Mouse (Mus musculus): ENCODE measurements around the gene Selenos.

Selenos gene

GRCm38 (mm10) chr7:66106581-66107056 is 27.2 kb downstream of the Selenos start:
- TF ChIP-seq GATA4 (IDR thresholded peaks at IDR 0.05; ENCODE audit: insufficient replicate concordance, low read length) = no peak

DNA sequence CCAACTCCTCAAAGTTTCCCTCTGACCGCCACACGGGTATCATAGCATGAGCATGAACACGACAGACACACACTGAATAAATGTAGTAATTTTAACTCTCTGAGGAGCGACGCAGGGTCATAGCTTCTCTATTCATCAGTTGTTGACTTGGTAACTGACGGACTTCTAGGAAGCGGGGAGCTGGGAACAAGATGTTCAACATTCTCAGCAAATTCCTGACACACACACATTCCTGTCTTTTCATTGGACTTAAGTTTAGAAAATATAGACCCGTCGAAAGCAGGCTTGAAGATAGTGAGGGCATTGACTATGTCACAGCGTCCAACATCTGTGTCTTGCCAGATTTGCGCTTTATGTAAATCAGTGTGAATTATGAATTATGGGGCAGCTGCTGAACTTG is 27.8 kb downstream of the Selenos start:
- no peak for TF ChIP-seq GATA4 (IDR thresholded peaks at IDR 0.05; ENCODE audit: insufficient replicate concordance, low read length)

GRCm38 (mm10) chr7:66107930-66108329 is 28.5 kb downstream of the Selenos start:
- TF ChIP-seq GATA4 (IDR thresholded peaks at IDR 0.05; ENCODE audit: insufficient replicate concordance, low read length) = no peak

- TF ChIP-seq GATA4 (IDR thresholded peaks at IDR 0.05; ENCODE audit: insufficient replicate concordance, low read length) = peak; percentile 5; the same call in 1 of the 2 replicates
These were observed 29.8 kb downstream of the Selenos start, which contains the start of gene Chsy1 for GRCm38 (mm10) chr7:66108961-66109854. Chsy1 (plus strand) TSS chr7:66109515.

GRCm38 (mm10) chr7:66109855-66110635 is 30.6 kb downstream of the Selenos start:
- no peak for TF ChIP-seq GATA4 (IDR thresholded peaks at IDR 0.05; ENCODE audit: insufficient replicate concordance, low read length)

GRCm38 (mm10) chr7:66110636-66111112 is 31.2 kb downstream of the Selenos start:
- TF ChIP-seq GATA4 (IDR thresholded peaks at IDR 0.05; ENCODE audit: insufficient replicate concordance, low read length) = no peak

DNA sequence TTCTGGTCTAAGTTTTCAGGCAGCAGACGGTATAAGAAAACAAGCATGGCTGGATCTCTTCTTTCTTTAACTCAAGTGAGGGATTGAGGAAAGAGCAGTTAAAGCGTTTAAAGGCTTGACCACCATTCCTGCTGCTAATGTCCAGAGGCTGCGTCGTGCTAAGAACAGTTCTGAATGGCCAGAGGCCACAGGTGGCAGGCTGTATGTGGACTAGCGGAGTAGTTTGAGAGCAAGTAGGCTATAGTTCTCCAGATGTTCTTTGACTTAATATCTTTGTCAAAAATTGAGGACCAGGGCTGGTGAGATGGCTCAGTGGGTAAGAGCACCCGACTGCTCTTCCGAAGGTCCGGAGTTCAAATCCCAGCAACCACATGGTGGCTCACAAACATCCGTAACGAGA is 31.8 kb downstream of the Selenos start:
- TF ChIP-seq GATA4 (IDR thresholded peaks at IDR 0.05; ENCODE audit: insufficient replicate concordance, low read length) = no peak

DNA sequence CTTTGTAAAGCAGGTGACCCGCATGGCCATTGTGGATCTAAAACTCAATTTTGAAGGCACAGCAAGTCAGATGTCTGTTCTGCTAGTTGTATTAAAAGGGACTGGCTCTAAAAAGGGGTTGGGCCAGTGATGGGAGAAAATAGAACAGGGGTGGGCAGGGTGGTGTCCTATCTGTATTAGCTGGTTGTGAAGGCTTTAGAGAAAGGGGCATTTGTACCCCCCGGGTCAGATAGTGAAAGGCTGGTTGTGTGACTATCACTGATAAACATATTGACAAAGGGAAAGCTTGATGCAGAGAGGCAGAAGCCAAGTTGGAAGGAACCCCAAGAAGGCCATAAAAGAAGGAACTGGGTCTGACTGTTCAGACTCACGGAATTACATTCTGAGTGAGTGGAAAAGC is 34.1 kb downstream of the Selenos start:
- no peak for TF ChIP-seq GATA4 (IDR thresholded peaks at IDR 0.05; ENCODE audit: insufficient replicate concordance, low read length)

GRCm38 (mm10) chr7:66115821-66116343 is 36.4 kb downstream of the Selenos start:
- no peak for TF ChIP-seq GATA4 (IDR thresholded peaks at IDR 0.05; ENCODE audit: insufficient replicate concordance, low read length)

DNA sequence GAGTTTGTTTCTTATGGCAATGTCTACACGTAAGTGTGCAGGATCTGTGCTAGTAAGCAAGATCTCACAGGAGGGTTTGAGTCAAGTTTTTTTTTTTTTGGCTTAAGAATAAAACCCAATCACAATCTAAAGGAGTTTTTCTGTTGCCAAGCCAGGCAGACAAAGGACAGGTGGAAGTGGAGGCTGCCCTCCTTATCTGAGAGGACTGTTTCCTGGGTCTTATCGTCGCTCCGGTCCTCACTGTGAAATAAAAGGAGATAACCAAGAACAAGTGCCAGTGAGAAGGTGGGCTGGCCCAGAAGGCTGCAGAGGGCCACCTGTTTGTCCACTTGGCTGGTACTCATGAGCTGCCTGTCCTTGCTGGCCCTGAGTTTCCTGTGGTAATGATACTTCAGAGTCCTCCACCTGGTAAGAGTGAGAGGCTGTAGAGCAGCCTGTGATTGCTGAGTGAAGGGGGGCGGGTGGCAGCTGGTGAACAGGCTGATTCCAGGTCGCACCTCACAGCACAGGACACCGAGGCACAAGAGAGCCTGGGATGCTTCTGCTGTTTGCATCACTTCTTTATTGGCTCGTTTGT is 37.5 kb downstream of the Selenos start:
- TF ChIP-seq GATA4 (IDR thresholded peaks at IDR 0.05; ENCODE audit: insufficient replicate concordance, low read length) = no peak

GRCm38 (mm10) chr7:66118046-66118445 is 38.6 kb downstream of the Selenos start:
- TF ChIP-seq GATA4 (IDR thresholded peaks at IDR 0.05; ENCODE audit: insufficient replicate concordance, low read length) = no peak

DNA sequence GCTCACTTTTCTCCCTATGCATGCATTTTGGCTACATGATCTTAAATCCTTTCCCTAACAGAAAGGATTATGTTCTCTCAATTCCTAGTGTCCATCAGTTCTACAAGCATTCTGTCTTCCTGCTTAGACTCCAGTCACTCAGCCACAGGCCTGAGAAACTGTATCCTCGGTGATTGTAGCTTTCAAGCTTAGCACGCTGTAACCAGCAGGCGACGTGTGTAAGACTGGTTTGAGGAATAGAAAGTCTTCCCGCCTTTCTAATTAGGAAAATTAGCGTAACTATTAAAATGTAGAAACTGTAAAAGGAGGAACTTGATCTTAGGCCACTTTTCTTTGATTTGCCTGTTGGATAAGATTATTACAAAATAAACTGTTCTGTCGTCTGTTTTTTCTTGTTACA is 39.3 kb downstream of the Selenos start:
- no peak for TF ChIP-seq GATA4 (IDR thresholded peaks at IDR 0.05; ENCODE audit: insufficient replicate concordance, low read length)

- no peak for TF ChIP-seq GATA4 (IDR thresholded peaks at IDR 0.05; ENCODE audit: insufficient replicate concordance, low read length)
These were observed 40.7 kb downstream of the Selenos start for GRCm38 (mm10) chr7:66120139-66120538.

GRCm38 (mm10) chr7:66120702-66121396 is 41.4 kb downstream of the Selenos start:
- TF ChIP-seq GATA4 (IDR thresholded peaks at IDR 0.05; ENCODE audit: insufficient replicate concordance, low read length) = no peak
